Mouse (Mus musculus): Measurements from ENCODE around the gene Scn3a.

DNA sequence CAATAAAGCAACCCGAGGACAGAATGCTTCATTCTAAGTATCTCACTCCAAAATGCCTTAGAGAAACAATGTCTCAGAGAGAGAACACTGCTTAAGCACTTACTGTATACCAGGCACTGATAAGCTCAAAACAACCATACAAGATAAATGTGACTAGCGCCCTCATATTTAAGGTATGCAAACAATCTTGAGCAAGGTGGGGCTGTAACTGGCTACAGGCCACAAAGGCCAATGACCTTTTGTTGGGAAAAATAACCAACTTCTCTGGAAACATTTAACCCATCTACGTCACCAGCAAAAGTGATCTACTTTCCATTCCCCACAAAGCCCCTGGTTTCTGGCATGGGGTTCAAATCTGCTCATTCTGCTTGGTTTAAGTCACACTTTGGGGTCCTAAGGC lies 14.0 kb downstream of the Scn3a start:
- TF ChIP-seq CTCF (conservative IDR thresholded peaks at IDR 0.05; ENCODE audit: low read length): no peak
- no peak for TF ChIP-seq POU5F1 (IDR thresholded peaks at IDR 0.05; ENCODE audit: borderline replicate concordance, low read length)

All from E14TG2a.4 (cell line).